Mouse (Mus musculus) limb, embryonic 11.5 days (tissue): ENCODE measurements at regions not wholly inside any gene's neighbourhood (a gene's known extent, or its start where the extent isn't known, plus 50 kb on each side); places are given as distances from the start of the nearest gene placed in this dataset.
"Not testable (repeated sequence)": the region's sequence is repeated elsewhere in the genome, so short reads cannot be mapped to it uniquely, and the experiment has no call there.

Experiments used
- ATAC-seq: fragments of 200-750 bp; cut with Nextera tagmentation; 2 replicates; pipeline ENCODE4 v1.8.0; 2017; ENCODE audit warnings: low read depth; ENCODE audit not compliant: insufficient number of reproducible peaks, low FRiP score, low TSS enrichment
- DNase-seq: peaks from one replicate; pipeline ENCODE4 v3.0.0-alpha.2; 2015; ENCODE audit warnings: low spot score
- H3K27ac ChIP-seq: fragments of 300-500 bp; sonication (generic); replicated peaks from 2 replicates; pipeline ENCODE4 v1.5.1; 2014; ENCODE audit warnings: low read depth, mild to moderate bottlenecking, low read length
- H3K27me3 ChIP-seq: fragments of 300-500 bp; sonication (generic); 2 replicates; pipeline ENCODE4 v1.6.1; 2014; ENCODE audit warnings: mild to moderate bottlenecking, low read length, mixed read lengths; ENCODE audit not compliant: control insufficient read depth, insufficient read depth
- H3K36me3 ChIP-seq: fragments of 300-500 bp; sonication (generic); 2 replicates; pipeline ENCODE4 v1.6.1; 2014; ENCODE audit warnings: mild to moderate bottlenecking, low read length, moderate library complexity, mixed read lengths; ENCODE audit not compliant: control insufficient read depth, insufficient read depth
- H3K4me1 ChIP-seq: fragments of 300-500 bp; sonication (generic); 2 replicates; pipeline ENCODE4 v1.6.1; 2014; ENCODE audit warnings: low read length, mixed read lengths; ENCODE audit not compliant: control insufficient read depth, insufficient read depth
- H3K4me2 ChIP-seq: fragments of 300-500 bp; sonication (generic); 2 replicates; pipeline ENCODE4 v1.6.1; 2014; ENCODE audit warnings: low read depth, mild to moderate bottlenecking, moderate library complexity; ENCODE audit not compliant: severe bottlenecking
- H3K4me3 ChIP-seq: fragments of 300-500 bp; sonication (generic); 2 replicates; pipeline ENCODE4 v1.5.1; 2014; ENCODE audit warnings: low read depth, low read length
- H3K9ac ChIP-seq: fragments of 300-500 bp; sonication (generic); 2 replicates; pipeline ENCODE4 v1.6.1; 2014; ENCODE audit warnings: mild to moderate bottlenecking, low read length
- H3K9me3 ChIP-seq: fragments of 300-500 bp; sonication (generic); 2 replicates; pipeline ENCODE4 v1.6.1; 2016; ENCODE audit warnings: low read length; ENCODE audit not compliant: control insufficient read depth
- WGBS: fragments of 180-500 bp; shearing (Covaris S2); extraction: QIAGEN DNeasy Blood & Tissue Kit; methylation state at CpG from one replicate; pipeline ENCODE4 v1.1.7; 2014; 5-methylcytosine and 5-hydroxymethylcytosine counted together

DNA sequence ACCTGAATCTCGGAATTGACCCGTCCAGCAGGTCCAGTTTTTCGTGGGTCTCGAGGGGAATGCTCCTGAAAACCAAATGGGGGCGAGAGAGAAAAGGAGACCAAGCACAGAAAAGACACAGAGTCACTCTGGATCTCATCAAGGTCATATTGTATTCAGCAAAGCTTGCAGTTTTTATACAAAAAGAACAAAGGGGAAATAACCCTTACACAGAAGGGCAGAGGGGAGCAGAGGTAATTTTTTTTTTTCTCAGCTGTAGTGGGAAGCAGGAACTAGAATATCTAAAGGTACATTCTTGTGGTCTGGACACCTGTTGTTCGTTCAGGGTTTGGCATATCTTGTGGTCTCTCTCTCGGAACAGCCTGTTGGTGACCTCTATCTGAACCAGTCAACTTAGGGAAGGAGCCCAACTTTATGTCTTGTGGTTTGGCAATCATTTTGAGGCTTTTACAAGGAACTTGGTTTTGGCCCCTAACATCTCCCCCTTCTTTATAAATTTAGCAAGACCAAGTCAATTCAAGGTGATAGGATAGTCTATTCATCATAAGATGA is 1645.9 kb upstream of the Cdh9 start:
- no peaks in the 10 kb centered on the region; the same call in 1 of the 2 replicates for H3K9me3 ChIP-seq
- DNase-seq = no peak
- H3K9ac ChIP-seq = no peak overlapping the region
- no peak overlapping the region for H3K27ac ChIP-seq
- H3K4me1 ChIP-seq = no peaks in the 10 kb centered on the region
- H3K4me2 ChIP-seq = no peak overlapping the region
- WGBS = 83% methylated on average over 7 of the region's 7 CpGs
- no peaks in the 10 kb centered on the region for H3K36me3 ChIP-seq
- no peak overlapping the region for H3K4me3 ChIP-seq
- no peaks in the 10 kb centered on the region for H3K27me3 ChIP-seq
- ATAC-seq = no peak

DNA sequence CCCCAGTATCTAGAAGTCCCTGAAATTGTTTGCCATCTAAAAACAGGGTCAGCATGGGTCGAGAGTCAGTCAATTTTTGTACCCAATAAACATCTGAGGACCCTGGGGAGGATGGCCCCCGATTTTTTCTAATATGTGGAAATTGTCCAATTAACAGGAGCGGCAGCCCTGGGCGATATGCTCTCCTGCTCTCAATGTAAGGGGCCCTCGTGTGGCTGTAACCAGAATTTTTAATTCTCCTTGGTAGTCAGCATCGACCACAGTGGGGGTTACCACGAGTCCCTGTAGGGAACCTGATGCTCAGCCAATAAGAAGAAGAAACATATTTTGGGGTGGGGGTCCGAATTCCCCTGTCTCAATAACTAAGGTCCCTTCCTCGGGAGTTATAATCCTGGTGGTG is 1639.9 kb upstream of the Cdh9 start:
- not testable (repeated sequence) for H3K27me3 ChIP-seq, DNase-seq, H3K27ac ChIP-seq, H3K4me3 ChIP-seq, H3K4me2 ChIP-seq, H3K9ac ChIP-seq, ATAC-seq, H3K9me3 ChIP-seq, H3K36me3 ChIP-seq, H3K4me1 ChIP-seq
- WGBS = 82% methylated on average over 9 of the region's 9 CpGs

DNA sequence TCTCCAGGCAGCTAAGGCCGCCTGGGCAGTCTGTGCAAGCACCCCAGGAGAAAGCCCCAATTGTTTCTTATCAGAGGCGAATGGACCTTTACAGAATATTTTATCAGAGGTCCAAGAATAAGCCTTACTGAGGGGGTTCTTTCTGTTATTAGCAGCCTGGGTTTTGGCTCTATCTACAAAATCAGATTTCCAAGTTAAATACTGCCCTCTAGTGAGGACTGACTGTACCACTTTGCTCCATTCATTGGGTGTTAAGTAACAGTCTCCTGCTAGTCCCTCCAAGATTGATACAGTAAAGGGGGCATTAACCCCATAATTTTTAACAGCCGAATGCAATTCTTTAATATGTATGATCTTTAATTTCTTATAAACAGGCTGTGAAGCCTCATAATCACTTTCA is 1638.8 kb upstream of the Cdh9 start:
- H3K9ac ChIP-seq, H3K4me1 ChIP-seq, DNase-seq, H3K9me3 ChIP-seq, ATAC-seq, H3K27ac ChIP-seq, H3K27me3 ChIP-seq, H3K4me2 ChIP-seq, H3K4me3 ChIP-seq, H3K36me3 ChIP-seq: not testable (repeated sequence)
- 83% methylated on average over 3 of the region's 3 CpGs for WGBS

DNA sequence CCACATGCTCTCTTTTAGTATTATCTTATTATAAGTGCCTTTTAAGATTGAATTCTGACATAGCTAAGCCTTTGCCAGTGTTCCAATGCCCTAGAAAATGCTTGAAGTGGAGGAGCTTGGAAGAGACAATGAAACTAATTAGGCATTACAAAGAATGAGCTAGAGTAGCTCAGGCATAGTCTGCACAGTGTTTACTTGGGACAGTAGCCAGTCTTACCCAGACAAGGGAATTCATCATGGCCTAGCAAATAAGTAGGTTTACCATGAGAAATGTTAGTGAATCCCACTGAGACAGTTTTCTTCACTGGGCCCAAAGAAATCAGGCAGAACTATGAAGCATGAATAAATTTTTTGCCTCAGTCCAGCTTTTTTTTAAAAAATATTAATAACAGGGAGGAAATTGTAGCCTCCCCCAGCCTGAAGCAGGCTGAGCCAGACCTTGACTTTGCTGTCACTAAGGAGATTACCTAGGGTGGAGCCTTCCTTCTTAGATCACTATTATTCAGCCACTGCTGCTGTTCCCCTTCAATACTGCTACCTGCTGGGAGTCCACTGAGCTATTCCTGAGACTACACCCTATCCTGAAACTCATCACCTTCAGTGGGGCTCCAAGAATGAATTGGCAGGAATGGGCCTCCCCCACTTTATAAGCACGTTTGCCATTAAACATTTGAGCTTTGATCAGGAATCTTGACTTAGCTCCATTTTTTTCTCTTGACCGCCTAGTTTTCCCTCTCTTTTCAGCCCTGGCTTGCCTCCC is 1636.8 kb upstream of the Cdh9 start:
- 73% methylated on average over 2 of the region's 2 CpGs for WGBS
- H3K36me3 ChIP-seq = no peaks in the 10 kb centered on the region
- no peaks in the 10 kb centered on the region for H3K27me3 ChIP-seq
- H3K4me1 ChIP-seq = no peaks in the 10 kb centered on the region
- ATAC-seq (no peak), DNase-seq (no peak)
- H3K4me3 ChIP-seq = no peak overlapping the region
- no peaks in the 10 kb centered on the region for H3K9me3 ChIP-seq
- no peak overlapping the region for H3K27ac ChIP-seq
- H3K4me2 ChIP-seq = no peak overlapping the region
- H3K9ac ChIP-seq = no peak overlapping the region

GRCm38 (mm10) chr15:15097391-15097790 is 1631.2 kb upstream of the Cdh9 start:
- Histone ChIP-seq H3K27ac (no peak overlapping the region), H3K4me3 (no peak overlapping the region), H3K9ac (no peak overlapping the region), H3K36me3 (no peaks in the 10 kb centered on the region), H3K27me3 (no peaks in the 10 kb centered on the region), H3K9me3 (no peaks in the 10 kb centered on the region), H3K4me1 (no peaks in the 10 kb centered on the region), H3K4me2 (no peak overlapping the region)
- ATAC-seq (no peak), DNase-seq (no peak)
- WGBS = 87% methylated on average over 1 of the region's 1 CpGs

GRCm38 (mm10) chr15:15102185-15102584 is 1626.4 kb upstream of the Cdh9 start:
- Histone ChIP-seq H3K27ac (no peak overlapping the region), H3K9me3 (no peaks in the 10 kb centered on the region)
- no peak for DNase-seq

GRCm38 (mm10) chr15:15120109-15120508 is 1608.4 kb upstream of the Cdh9 start:
- DNase-seq (no peak), ATAC-seq (no peak)
- Histone ChIP-seq H3K4me3 (no peak overlapping the region), H3K36me3 (no peaks in the 10 kb centered on the region), H3K4me1 (no peaks in the 10 kb centered on the region), H3K9ac (no peak overlapping the region), H3K9me3 (no peaks in the 10 kb centered on the region), H3K27ac (no peak overlapping the region), H3K27me3 (no peaks in the 10 kb centered on the region), H3K4me2 (no peak overlapping the region)
- 88% methylated on average over 1 of the region's 1 CpGs for WGBS

More at GRCm38 (mm10) chr15:15102185-15102584, 1626.4 kb upstream of the Cdh9 start:
- WGBS = 78% methylated on average over 1 of the region's 1 CpGs
- no peak for ATAC-seq
- H3K4me1 ChIP-seq = no peaks in the 10 kb centered on the region
- H3K36me3 ChIP-seq = no peaks in the 10 kb centered on the region
- H3K27me3 ChIP-seq = no peaks in the 10 kb centered on the region
- no peak overlapping the region for H3K4me3 ChIP-seq
- no peak overlapping the region for H3K4me2 ChIP-seq
- H3K9ac ChIP-seq = no peak overlapping the region

DNA sequence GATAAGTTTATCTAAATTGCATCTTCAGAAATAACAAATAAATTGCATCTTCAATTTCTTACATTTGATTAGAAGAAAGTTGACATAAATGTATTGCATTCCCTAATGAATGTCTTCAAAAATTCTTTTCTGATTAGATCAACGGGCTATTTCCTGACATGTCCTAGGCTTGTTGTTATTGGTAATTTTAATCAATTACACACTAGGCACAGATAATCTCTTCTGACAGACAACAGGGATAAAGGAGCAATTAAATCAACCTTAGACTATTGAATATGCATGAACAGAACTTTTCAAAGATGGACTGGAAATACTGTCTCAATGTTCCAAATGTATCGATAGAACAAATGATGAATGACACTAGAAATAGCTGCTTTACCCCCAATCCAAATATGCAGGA is 1579.8 kb upstream of the Cdh9 start:
- no peak overlapping the region for H3K9ac ChIP-seq
- WGBS = 81% methylated on average over 2 of the region's 2 CpGs
- H3K27ac ChIP-seq = no peak overlapping the region
- ATAC-seq (no peak), DNase-seq (no peak)
- no peaks in the 10 kb centered on the region for H3K36me3 ChIP-seq
- H3K4me1 ChIP-seq = no peaks in the 10 kb centered on the region
- no peaks in the 10 kb centered on the region for H3K27me3 ChIP-seq
- H3K9me3 ChIP-seq = no peaks in the 10 kb centered on the region
- H3K4me3 ChIP-seq = no peak overlapping the region
- no peak overlapping the region for H3K4me2 ChIP-seq

- Histone ChIP-seq H3K9me3 (no peaks in the 10 kb centered on the region), H3K27me3 (no peaks in the 10 kb centered on the region), H3K4me3 (no peak overlapping the region), H3K9ac (no peak overlapping the region), H3K36me3 (no peaks in the 10 kb centered on the region), H3K27ac (no peak overlapping the region), H3K4me1 (no peaks in the 10 kb centered on the region), H3K4me2 (no peak overlapping the region)
- WGBS = 87% methylated on average over 3 of the region's 3 CpGs
- DNase-seq = no peak
- no peak for ATAC-seq
Measured at GRCm38 (mm10) chr15:15155422-15155821, 1573.1 kb upstream of the Cdh9 start.
